Mouse (Mus musculus): Measurements from ENCODE around the gene Sohlh1. TPM values are rescaled to one million over a fixed set of nuclear protein-coding genes. Genes with fewer than 3 reads are reported as not detected.

Gene Sohlh1
- polyA plus RNA-seq, 1 experiment from 2014 or later, result not detected

DNA sequence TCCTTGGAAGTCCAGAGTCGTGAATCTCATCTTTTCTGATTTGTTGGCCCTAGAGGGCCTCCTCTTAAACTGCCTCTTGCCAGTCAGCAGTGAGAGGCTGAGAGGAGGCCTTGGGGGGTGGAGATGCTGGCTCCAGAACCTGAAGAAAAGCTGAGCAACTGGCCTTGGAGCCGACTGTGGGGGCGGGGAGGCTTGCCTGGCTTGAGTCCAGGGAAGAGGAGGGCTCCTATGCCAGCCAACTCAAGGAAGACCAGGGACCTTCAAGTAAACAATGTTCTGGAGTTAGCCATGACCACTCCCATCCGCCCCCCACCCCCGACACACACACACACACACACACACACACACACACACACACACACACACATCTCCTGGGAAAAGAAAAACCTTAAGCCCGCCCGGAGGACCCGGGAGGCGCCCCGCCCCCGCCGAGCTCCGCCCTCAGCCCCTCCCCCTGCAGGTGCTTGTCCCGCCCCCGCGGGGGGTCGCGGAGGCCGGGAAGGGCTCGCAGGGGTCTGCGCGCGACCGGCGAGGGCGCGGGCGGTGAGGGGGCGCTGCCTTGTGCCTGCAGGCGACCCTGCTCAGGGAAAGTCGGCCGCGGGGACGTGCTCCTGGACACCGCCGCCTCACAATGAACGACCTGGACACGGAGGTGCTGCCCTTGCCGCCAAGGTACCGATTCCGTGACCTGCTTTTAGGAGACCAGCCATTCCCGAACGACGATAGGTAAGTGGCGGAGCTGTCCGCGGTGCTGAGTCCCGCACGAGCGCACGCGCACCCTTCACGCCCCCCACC lies 16.5 kb upstream of the Sohlh1 start, which contains the start of gene Kcnt1:
TSS of gene Kcnt1 (plus strand) at position 398 of the 795 bp plus-strand sequence.
- H3K27me3 ChIP-seq, result peaks cover 30% of the 10 kb centered on the region
- peak; percentile 38; the same call in 1 of the 2 replicates for ATAC-seq
- WGBS, result under 1% methylated on average over 25 of the region's 53 CpGs

DNA sequence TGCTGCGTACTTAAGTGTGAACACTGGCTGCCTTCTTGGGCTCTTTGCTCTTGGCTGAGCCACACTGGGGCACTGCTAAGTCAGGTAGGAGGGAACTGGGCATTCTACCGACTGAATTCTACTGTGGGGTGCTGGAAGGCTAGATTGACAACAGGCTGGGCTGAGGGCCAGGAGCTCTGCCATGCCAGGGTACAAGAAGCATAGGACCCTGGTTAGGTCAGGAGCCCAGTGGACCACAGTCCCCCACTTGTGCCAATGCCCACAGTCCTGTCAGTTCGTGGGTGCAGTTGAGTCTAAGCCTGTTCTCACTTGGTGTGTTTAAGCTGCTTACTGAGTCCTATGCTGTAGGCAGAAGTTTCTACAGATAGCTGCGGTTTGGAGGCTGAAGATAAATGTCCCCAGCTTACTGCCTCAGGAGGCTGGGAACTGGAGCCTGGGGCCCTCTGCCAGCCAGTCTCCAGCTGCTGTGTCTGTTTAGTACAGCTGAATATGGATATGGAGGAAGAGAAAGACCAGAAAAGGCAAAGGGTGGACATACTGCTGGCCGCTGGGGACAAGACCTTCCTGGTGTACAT lies 15.7 kb upstream of the Sohlh1 start:
- H3K27me3 ChIP-seq, result peaks cover 28% of the 10 kb centered on the region
- no peak for ATAC-seq
- no peak overlapping the region for H3K27ac ChIP-seq
- H3K4me1 ChIP-seq, result peaks cover 18% of the 10 kb centered on the region
- H3K9me3 ChIP-seq (replicated peaks), result no peaks in the 10 kb centered on the region
- H3K4me3 ChIP-seq, result peak overlapping the region; percentile 60
- 55% methylated on average over 5 of the region's 5 CpGs for WGBS
- H3K9ac ChIP-seq, result no peak overlapping the region
- peak overlapping the region; percentile 99 for H3K4me2 ChIP-seq
- no peaks in the 10 kb centered on the region for H3K36me3 ChIP-seq (ENCODE audit: poor library complexity, severe bottlenecking)

More for the DNA sequence above, 16.5 kb upstream of the Sohlh1 start, which contains the start of gene Kcnt1:
- peaks cover 18% of the 10 kb centered on the region for H3K4me1 ChIP-seq
- H3K9ac ChIP-seq, result peak within 1 kb of the TSS; percentile 62
- H3K36me3 ChIP-seq (ENCODE audit: poor library complexity, severe bottlenecking), result no peaks in the 10 kb centered on the region
- no peak within 1 kb of the TSS for H3K27ac ChIP-seq
- H3K4me2 ChIP-seq, result peak within 1 kb of the TSS; percentile 99
- peak within 1 kb of the TSS; percentile 60 for H3K4me3 ChIP-seq
- H3K9me3 ChIP-seq (replicated peaks), result no peaks in the 10 kb centered on the region

DNA sequence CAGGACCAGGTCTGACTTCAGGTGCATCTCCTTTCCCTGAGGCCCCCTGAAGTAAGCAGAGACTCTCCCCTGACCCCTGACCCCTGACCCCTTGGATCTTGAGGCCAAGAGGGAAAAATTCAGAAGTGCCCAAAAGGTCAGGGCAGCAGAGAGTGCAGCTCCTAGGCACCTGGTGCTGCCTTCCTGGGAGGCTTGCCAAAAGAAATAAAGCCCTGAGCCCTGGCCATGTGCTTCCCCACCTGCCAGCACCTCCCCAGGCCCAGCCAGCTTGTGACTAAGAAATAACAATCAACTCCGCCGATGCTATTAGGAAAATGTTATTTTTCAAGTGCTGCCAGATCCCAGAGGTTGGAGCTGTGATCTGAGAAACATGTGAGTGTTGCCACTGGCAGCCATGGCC lies 15.0 kb upstream of the Sohlh1 start:
- no peak for ATAC-seq
- H3K27ac ChIP-seq, result no peak overlapping the region
- H3K9ac ChIP-seq, result no peak overlapping the region
- H3K4me1 ChIP-seq, result peaks cover 18% of the 10 kb centered on the region
- H3K27me3 ChIP-seq, result peaks cover 28% of the 10 kb centered on the region
- H3K4me2 ChIP-seq, result no peak overlapping the region
- 81% methylated on average over 2 of the region's 2 CpGs for WGBS
- no peak overlapping the region for H3K4me3 ChIP-seq
- no peaks in the 10 kb centered on the region for H3K36me3 ChIP-seq (ENCODE audit: poor library complexity, severe bottlenecking)
- H3K9me3 ChIP-seq (replicated peaks), result no peaks in the 10 kb centered on the region

DNA sequence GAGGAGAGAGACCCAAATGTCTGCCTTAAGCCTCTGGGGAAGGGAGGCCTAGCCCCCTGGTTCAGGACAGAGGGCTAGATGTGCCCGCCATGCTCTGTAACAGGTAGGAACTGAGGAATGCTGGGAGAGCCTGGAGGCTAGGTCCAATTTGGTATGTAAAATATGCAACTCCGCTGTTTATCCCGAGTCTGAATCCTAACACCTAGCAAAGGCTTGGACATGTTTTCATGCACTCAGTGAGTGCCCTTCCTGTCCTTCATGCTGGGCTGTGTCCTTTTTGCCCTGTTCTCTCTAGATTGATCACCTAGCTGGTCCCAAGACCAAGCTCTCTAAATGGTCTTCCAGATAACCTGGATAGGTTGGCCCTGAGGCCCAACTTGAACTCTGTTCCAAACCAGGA lies 12.8 kb upstream of the Sohlh1 start:
- Histone ChIP-seq H3K9me3 (replicated peaks) (no peaks in the 10 kb centered on the region), H3K9ac (no peak overlapping the region), H3K27ac (no peak overlapping the region), H3K36me3 (ENCODE audit: poor library complexity, severe bottlenecking) (no peaks in the 10 kb centered on the region), H3K4me2 (no peak overlapping the region), H3K4me3 (no peak overlapping the region), H3K4me1 (peaks cover 14% of the 10 kb centered on the region), H3K27me3 (peaks cover 13% of the 10 kb centered on the region)
- 91% methylated on average over 3 of the region's 3 CpGs for WGBS
- no peak for ATAC-seq

DNA sequence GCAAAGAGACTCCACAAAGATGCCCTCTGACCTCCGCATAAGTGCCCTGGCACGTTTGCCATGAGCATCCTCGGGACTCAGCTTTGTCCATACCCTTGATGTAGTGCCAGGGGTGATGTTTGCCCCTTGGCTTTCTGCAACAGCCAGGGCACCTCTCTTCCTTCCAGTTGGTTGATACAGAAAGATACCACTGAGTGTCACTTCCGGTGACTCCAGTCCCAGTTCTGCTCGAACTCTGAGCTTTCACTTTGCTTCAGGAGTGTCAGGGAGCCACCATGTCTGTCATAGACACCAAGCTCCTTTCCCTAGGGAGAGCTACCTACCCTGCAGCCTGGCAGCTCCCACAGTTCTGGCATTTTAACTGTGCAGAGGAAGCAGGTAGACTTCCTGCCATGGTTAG lies 7.0 kb upstream of the Sohlh1 start:
- Histone ChIP-seq H3K27me3 (no peaks in the 10 kb centered on the region), H3K27ac (no peak overlapping the region), H3K9me3 (replicated peaks) (no peaks in the 10 kb centered on the region), H3K4me2 (no peak overlapping the region), H3K9ac (no peak overlapping the region), H3K4me1 (no peaks in the 10 kb centered on the region), H3K36me3 (ENCODE audit: poor library complexity, severe bottlenecking) (no peaks in the 10 kb centered on the region), H3K4me3 (no peak overlapping the region)
- ATAC-seq, result no peak
- WGBS, result 80% methylated on average over 5 of the region's 5 CpGs

DNA sequence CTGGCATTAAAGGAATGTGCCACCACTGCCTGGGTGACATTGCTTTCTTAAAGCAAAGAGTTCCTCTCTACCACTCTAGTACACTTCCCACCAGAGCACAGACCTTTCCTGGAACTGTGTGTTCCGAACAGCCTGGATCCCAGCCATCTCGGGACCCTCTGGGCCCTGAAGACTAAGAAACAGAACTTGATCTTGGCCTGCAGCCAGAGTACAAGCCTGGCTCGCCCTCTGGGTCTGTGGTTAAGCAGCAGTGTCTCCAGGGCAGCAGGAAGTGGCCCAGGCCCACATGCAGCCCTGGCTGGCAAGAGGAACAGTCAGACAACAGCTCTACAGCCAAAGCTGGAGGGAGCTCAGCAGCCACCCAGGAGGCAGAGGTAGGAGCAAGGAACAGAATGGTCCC lies 5.6 kb upstream of the Sohlh1 start:
- WGBS, result 54% methylated on average over 3 of the region's 3 CpGs
- Histone ChIP-seq H3K9ac (no peak overlapping the region), H3K4me3 (no peak overlapping the region), H3K4me2 (no peak overlapping the region), H3K9me3 (replicated peaks) (no peaks in the 10 kb centered on the region), H3K36me3 (ENCODE audit: poor library complexity, severe bottlenecking) (no peaks in the 10 kb centered on the region), H3K27ac (no peak overlapping the region), H3K27me3 (no peaks in the 10 kb centered on the region), H3K4me1 (no peaks in the 10 kb centered on the region)
- ATAC-seq, result no peak

DNA sequence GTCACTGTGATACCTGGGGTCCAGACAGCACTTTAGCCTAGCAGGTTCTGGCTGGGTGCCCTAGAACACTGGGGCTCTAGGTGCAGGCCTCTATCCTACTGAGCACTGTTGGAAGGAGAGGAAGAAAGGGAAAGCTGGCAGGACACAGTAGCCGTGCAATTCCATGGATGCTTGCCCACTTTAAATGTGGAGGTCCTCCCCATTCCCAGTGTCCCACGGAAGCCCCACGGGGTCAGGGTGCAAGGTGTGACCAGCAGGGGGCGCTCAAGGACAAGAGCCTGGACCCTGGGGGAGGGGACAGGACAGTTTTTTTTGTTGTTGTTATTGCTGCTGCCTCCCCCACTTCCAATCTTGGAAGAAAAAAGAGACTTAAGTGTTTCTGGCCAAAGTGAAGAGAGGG lies 3.3 kb upstream of the Sohlh1 start:
- WGBS, result 12% methylated on average over 4 of the region's 4 CpGs
- Histone ChIP-seq H3K9ac (no peak overlapping the region), H3K27ac (no peak overlapping the region), H3K36me3 (ENCODE audit: poor library complexity, severe bottlenecking) (no peaks in the 10 kb centered on the region), H3K27me3 (no peaks in the 10 kb centered on the region), H3K9me3 (replicated peaks) (no peaks in the 10 kb centered on the region), H3K4me1 (no peaks in the 10 kb centered on the region), H3K4me2 (no peak overlapping the region), H3K4me3 (no peak overlapping the region)
- no peak for ATAC-seq

DNA sequence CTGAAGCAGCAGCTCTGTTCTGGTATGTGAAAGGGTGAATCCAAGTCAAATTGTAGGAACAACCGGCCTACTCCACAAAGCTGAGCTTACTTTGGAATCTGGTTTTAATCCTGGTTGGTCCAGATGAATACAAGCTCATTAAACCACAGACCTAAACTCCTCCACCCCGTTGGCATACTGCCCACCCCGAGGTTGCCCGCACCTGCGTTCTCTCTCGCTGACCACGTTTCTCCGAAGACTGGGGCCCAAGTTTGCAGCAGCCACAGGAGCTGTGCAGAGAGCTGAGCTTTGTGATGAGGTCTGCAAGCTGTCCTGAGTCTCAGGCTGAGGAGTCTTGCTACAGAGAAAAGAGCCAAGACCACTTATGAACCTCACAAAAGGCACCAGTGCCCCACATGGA lies 532 bp downstream of the Sohlh1 start:
- H3K36me3 ChIP-seq (ENCODE audit: poor library complexity, severe bottlenecking), result no peaks in the 10 kb centered on the region
- no peak overlapping the region for H3K4me3 ChIP-seq
- no peak overlapping the region for H3K9ac ChIP-seq
- WGBS, result 73% methylated on average over 8 of the region's 8 CpGs
- ATAC-seq, result no peak
- peaks cover 16% of the 10 kb centered on the region for H3K4me1 ChIP-seq
- no peak overlapping the region for H3K27ac ChIP-seq
- no peaks in the 10 kb centered on the region for H3K9me3 ChIP-seq (replicated peaks)
- no peak overlapping the region for H3K4me2 ChIP-seq
- no peaks in the 10 kb centered on the region for H3K27me3 ChIP-seq

DNA sequence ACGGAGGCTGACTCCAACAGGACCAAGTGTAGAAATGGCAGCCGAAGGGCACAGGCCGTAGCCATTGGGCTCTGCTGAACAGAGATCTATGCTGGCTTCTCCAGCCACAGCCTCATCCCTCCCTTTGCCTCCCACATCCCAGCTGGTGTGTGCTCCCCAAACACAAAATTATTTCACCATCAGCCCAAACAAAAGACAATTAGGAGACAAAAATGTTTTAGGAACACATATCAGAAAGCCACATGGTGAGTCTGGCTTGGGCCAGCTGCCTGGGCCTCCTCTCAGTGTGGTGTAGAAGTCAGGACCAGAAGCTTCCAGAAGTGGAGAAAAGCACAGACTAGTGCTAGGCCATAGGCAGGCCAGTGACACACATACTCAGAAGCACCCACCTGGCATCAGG lies 3.0 kb downstream of the Sohlh1 start:
- Histone ChIP-seq H3K4me1 (peaks cover 16% of the 10 kb centered on the region), H3K9ac (no peak overlapping the region), H3K27me3 (no peaks in the 10 kb centered on the region), H3K36me3 (ENCODE audit: poor library complexity, severe bottlenecking) (no peaks in the 10 kb centered on the region), H3K9me3 (replicated peaks) (no peaks in the 10 kb centered on the region), H3K4me3 (no peak overlapping the region), H3K4me2 (no peak overlapping the region), H3K27ac (no peak overlapping the region)
- ATAC-seq, result no peak
- 91% methylated on average over 3 of the region's 3 CpGs for WGBS

DNA sequence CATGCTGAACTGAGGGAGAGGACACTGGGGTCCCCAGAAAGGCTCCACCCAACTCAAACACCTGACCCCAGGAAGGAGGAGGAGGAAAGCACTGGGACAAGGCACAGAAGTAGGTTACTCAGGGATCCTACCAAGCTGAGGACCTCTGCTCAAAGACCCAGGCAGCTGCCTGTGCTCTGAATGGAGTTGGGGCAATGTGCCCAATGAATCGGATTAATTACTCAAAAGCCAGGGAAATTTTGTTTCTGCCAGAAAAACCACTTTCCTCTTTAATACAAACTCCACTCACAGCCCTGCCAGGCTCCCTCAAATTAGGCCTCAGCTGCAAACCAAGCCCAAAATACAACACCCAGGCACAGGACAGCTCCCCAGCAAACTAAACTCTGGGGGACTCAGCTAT lies 4.3 kb downstream of the Sohlh1 start:
- Histone ChIP-seq H3K9me3 (replicated peaks) (no peaks in the 10 kb centered on the region), H3K4me3 (no peak overlapping the region), H3K9ac (peak overlapping the region; percentile 30), H3K27ac (no peak overlapping the region), H3K4me1 (peaks cover 16% of the 10 kb centered on the region), H3K27me3 (no peaks in the 10 kb centered on the region), H3K4me2 (no peak overlapping the region), H3K36me3 (ENCODE audit: poor library complexity, severe bottlenecking) (no peaks in the 10 kb centered on the region)
- ATAC-seq, result no peak
- 14% methylated on average over 1 of the region's 1 CpGs for WGBS

DNA sequence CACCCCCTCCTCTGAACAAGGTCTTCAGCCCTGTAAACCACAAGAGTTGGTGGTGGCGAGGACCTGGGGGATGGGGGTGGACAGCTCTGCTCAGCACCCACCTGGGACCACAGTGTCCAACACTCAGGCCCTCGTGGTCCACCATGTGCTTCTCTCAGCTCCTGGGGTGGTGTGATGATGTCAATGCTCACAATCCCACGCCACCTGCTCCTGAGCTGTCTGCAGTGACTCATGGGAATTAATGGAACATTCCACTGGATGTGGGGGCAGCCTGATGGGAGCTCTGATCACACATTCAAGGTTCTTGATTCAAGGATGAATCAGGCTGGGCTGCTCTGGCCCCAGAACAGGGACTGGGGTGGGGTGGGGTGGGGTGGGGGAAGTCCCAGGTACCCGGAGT lies 4.9 kb downstream of the Sohlh1 start:
- Histone ChIP-seq H3K4me1 (peaks cover 16% of the 10 kb centered on the region), H3K27me3 (no peaks in the 10 kb centered on the region), H3K9me3 (replicated peaks) (no peaks in the 10 kb centered on the region), H3K27ac (no peak overlapping the region), H3K36me3 (ENCODE audit: poor library complexity, severe bottlenecking) (no peaks in the 10 kb centered on the region), H3K4me2 (no peak overlapping the region), H3K9ac (no peak overlapping the region), H3K4me3 (no peak overlapping the region)
- no peak for ATAC-seq
- 76% methylated on average over 4 of the region's 4 CpGs for WGBS

DNA sequence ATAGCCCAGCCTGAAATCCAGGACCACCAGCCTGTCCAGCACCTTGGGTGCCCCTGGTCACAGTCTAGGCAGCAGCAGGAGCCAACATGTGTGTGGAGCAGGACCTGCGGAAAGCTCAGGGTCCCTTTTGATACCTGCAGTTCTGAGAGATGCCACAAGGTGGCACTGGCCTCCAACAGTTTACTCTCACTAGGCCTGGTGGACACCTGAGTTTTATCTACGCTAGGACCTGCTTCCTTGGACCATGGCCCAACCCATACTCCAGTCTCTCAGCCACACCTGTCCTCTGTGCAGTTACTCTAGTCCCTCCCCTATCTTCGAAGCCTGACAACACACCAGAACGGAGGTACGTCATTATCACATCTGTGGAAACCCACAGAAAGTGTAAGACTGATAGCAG lies 10.8 kb downstream of the Sohlh1 start:
- H3K27ac ChIP-seq, result no peak overlapping the region
- no peaks in the 10 kb centered on the region for H3K9me3 ChIP-seq (replicated peaks)
- no peaks in the 10 kb centered on the region for H3K27me3 ChIP-seq
- H3K9ac ChIP-seq, result no peak overlapping the region
- ATAC-seq, result peak; percentile 30; the same call in 1 of the 2 replicates
- no peak overlapping the region for H3K4me3 ChIP-seq
- 44% methylated on average over 5 of the region's 5 CpGs for WGBS
- no peaks in the 10 kb centered on the region for H3K4me1 ChIP-seq
- H3K4me2 ChIP-seq, result no peak overlapping the region
- H3K36me3 ChIP-seq (ENCODE audit: poor library complexity, severe bottlenecking), result no peaks in the 10 kb centered on the region

Measured in forebrain, embryonic 13.5 days (tissue).